Mouse (Mus musculus) thymus, adult 2 months (tissue): ENCODE data around the gene Gm20388.

Source experiments
- CTCF ChIP-seq: fragments of 200-500 bp; IDR thresholded peaks from 2 replicates; pipeline ENCODE4 v1.5.1; 2012; ENCODE audit warnings: mild to moderate bottlenecking, control low read depth, low read length, moderate library complexity, borderline replicate concordance; ENCODE audit not compliant: control insufficient read depth, poor library complexity, insufficient read depth; ENCODE audit errors: extremely low read depth
- POLR2A ChIP-seq: fragments of 200-500 bp; IDR thresholded peaks from 2 replicates; pipeline ENCODE4 v1.6.1; 2012; ENCODE audit warnings: mild to moderate bottlenecking, low read length, control low read depth, moderate library complexity; ENCODE audit not compliant: control insufficient read depth, poor library complexity, insufficient read depth; ENCODE audit errors: extremely low read depth

DNA sequence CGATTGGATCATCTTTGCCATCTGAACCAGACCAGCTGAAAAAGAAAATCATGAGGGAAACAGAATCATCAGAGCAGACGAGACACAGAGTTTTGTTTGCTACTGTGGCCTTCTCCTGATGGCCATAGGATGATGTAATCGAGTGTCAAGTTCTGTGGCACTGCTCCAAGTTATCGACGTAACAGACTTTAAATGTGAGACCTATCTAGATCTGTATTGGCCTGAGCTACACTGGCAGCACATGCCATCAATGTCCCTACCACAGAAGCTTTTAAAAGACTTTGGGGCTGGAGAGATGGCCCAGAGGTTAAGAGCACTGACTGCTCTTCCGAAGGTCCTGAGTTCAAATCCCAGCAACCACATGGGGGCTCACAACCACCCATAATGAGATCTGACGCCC lies 3992.0 kb downstream of the Gm20388 start:
- TF ChIP-seq POLR2A = no peak
- TF ChIP-seq CTCF = no peak
